Mouse (Mus musculus) small intestine, adult 2 months (tissue): ENCODE measurements at regions not wholly inside any gene's neighbourhood (a gene's known extent, or its start where the extent isn't known, plus 50 kb on each side); places are given as distances from the start of the nearest gene placed in this dataset.

Experiments used
- H3K27ac ChIP-seq: fragments of 200-500 bp; 2 replicates; pipeline ENCODE4 v1.5.1; 2012; ENCODE audit warnings: low read depth, low read length, control low read depth, inconsistent platforms; ENCODE audit not compliant: insufficient read depth
- H3K27me3 ChIP-seq: fragments of 200-500 bp; 2 replicates; pipeline ENCODE4 v1.6.1; 2012; ENCODE audit warnings: mild to moderate bottlenecking, moderate library complexity, low read length, inconsistent platforms; ENCODE audit not compliant: control insufficient read depth, insufficient read depth
- H3K36me3 ChIP-seq: fragments of 200-500 bp; 2 replicates; pipeline ENCODE4 v1.6.1; 2012; ENCODE audit warnings: mild to moderate bottlenecking, low read length, control low read depth, inconsistent platforms; ENCODE audit not compliant: control insufficient read depth, insufficient read depth
- H3K4me1 ChIP-seq: fragments of 200-500 bp; 2 replicates; pipeline ENCODE4 v1.6.1; 2012; ENCODE audit warnings: low read length, inconsistent platforms, mixed read lengths; ENCODE audit not compliant: control insufficient read depth, insufficient read depth, insufficient read length
- H3K4me3 ChIP-seq: fragments of 200-500 bp; 2 replicates; pipeline ENCODE4 v1.5.1; 2012; ENCODE audit warnings: low read depth, mild to moderate bottlenecking, control low read depth, inconsistent platforms, low read length, moderate library complexity
- CTCF ChIP-seq: fragments of 200-500 bp; IDR thresholded peaks from 2 replicates; pipeline ENCODE4 v1.5.1; 2012; ENCODE audit warnings: low read depth, mild to moderate bottlenecking, control low read depth, inconsistent platforms, low read length, moderate library complexity, mixed read lengths; ENCODE audit not compliant: insufficient replicate concordance, insufficient read length; ENCODE audit errors: extremely low read depth
- POLR2A ChIP-seq: fragments of 200-500 bp; IDR thresholded peaks from 2 replicates; pipeline ENCODE4 v1.6.1; 2012; ENCODE audit warnings: low read depth, mild to moderate bottlenecking, control low read depth, inconsistent platforms, low read length, moderate library complexity
- WGBS: fragments of 180-500 bp; shearing (Covaris S2); methylation state at CpG from one replicate; pipeline ENCODE4 v1.1.7; 2018; 5-methylcytosine and 5-hydroxymethylcytosine counted together

DNA sequence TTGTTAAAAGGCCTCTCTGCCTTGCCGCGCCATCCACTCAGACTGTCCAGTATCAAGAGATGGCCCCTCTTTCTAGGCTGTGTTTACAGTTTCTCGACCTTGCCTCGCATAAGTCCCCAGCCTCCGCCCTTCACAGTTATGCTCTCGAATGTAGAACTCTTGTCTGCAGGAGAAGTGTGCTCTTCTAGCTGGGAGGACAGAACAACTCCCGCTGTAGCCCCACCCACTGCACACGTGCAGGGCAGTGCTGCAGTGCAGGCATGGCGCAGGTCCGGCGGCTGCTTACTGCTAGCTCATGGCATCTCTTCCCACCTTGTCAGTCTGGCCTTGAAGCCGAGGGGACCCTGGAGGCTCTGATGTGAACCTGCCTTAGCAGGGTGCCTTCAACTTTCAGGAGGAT, 145.7 kb upstream of the Lrfn2 start:
- no peak overlapping the region for H3K4me3 ChIP-seq
- H3K27me3 ChIP-seq: no peaks in the 10 kb centered on the region
- no peak overlapping the region for H3K27ac ChIP-seq
- H3K36me3 ChIP-seq: no peaks in the 10 kb centered on the region
- TF ChIP-seq CTCF (no peak), POLR2A (no peak)
- H3K4me1 ChIP-seq: no peaks in the 10 kb centered on the region
- 66% methylated on average over 12 of the region's 12 CpGs for WGBS

DNA sequence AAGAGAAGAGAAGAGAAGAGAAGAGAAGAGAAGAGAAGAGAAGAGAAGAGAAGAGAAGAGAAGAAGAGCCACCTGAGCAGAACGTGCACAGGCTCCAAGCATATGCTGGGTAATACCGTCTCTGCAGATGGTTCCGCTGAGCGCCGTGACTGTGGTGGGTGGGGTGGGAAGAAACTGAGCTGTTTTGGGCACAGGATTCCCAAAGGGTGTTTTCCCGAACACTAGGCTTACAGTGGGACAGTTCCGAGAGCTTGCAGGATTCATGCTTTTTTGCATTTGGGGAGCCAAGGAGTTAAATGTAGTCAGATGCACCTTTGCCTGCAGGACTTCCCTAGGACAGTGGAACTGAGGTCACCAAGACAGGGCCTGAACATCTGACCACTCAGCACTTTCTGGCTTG, 142.3 kb upstream of the Lrfn2 start:
- no peaks in the 10 kb centered on the region for H3K4me1 ChIP-seq
- H3K27ac ChIP-seq: no peak overlapping the region
- WGBS: 83% methylated on average over 7 of the region's 7 CpGs
- no peaks in the 10 kb centered on the region for H3K27me3 ChIP-seq
- H3K36me3 ChIP-seq: no peaks in the 10 kb centered on the region
- TF ChIP-seq CTCF (no peak), POLR2A (no peak)
- no peak overlapping the region for H3K4me3 ChIP-seq

DNA sequence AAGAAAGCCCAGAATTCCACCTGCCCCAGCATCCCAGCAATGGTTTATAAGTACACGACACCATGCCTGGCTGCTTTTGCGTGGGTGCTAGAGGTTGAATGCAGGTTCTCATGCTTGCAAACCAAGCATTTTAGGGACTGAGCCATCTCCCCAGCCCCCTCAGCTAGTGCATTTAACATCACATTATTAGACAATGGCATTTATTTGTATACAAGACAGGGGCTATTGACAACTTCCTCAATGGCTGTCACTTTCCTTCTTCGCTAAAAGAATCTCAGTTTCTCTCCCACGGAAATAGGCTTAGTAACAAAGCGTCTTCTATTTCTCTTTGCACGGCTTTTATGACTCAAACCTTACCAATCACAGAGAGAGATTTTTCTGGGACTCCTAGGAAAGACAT, 141.7 kb upstream of the Lrfn2 start:
- no peak overlapping the region for H3K27ac ChIP-seq
- no peak for TF ChIP-seq POLR2A
- TF ChIP-seq CTCF: no peak
- H3K27me3 ChIP-seq: no peaks in the 10 kb centered on the region
- H3K4me3 ChIP-seq: no peak overlapping the region
- WGBS: 86% methylated on average over 6 of the region's 6 CpGs
- no peaks in the 10 kb centered on the region for H3K36me3 ChIP-seq
- no peaks in the 10 kb centered on the region for H3K4me1 ChIP-seq

DNA sequence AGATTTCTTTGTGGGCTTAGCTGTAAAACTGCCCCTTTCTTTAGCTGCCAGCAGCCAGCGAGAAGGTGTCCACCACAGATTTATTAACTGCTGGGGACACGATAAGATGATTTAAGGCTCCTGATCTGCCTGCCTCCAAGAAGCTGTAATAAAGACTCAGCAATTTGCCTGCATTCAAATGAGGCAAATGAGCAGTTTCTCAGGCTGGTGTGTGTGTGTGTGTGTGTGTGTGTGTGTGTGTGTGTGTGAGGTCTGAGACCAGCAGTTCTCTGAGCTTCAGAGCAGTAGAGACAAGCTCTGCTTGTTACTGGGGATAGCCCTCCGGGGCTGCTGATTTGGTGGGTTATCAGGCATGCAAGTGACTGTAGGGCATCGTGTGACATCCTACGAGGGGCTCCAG, 139.2 kb upstream of the Lrfn2 start:
- Histone ChIP-seq H3K27me3 (no peaks in the 10 kb centered on the region), H3K27ac (no peak overlapping the region), H3K4me3 (no peak overlapping the region), H3K4me1 (no peaks in the 10 kb centered on the region), H3K36me3 (no peaks in the 10 kb centered on the region)
- TF ChIP-seq POLR2A (no peak), CTCF (no peak)
- WGBS: 62% methylated on average over 5 of the region's 5 CpGs

DNA sequence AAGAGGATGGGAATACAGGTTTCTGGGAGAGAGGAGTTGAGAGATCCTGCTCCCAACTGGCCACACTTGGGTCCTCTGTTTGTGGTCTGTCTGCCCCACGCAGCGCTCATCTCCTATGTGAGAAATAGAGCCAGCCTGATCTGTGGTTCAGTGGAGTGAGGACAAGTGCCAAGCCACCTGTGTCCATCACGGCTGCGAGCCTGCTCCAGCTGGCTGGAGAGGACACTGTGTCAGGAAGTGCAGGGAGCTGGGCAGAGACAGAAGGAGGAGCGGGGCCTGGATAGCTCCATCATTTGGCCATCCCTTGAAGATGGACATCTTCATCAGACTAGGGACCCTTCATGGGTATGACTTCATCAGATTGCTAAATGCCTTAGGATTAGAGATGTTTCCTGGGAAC, 136.4 kb upstream of the Lrfn2 start:
- H3K36me3 ChIP-seq: no peaks in the 10 kb centered on the region
- no peak overlapping the region for H3K4me3 ChIP-seq
- no peak for TF ChIP-seq CTCF
- no peak for TF ChIP-seq POLR2A
- no peak overlapping the region for H3K27ac ChIP-seq
- H3K4me1 ChIP-seq: no peaks in the 10 kb centered on the region
- no peaks in the 10 kb centered on the region for H3K27me3 ChIP-seq
- WGBS: 86% methylated on average over 5 of the region's 5 CpGs

DNA sequence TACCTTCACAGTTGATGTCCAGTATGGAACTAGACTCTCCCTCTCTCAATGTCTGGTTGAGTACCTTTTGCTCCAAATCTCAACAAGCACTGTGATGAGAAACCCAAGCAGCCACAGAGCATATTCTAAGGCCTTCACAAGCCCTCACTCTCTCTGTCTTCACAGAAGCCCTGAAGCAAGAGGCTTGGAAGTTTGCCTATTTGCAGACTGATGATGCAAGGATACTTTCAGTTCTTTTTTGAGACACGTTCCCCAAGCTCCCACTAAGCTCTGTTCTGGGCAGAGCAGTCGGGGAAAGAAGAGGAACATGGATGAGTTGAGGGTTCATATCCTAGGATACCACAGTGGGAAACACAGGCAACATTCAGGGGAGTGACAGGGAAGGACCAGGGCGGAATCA, 134.0 kb upstream of the Lrfn2 start:
- Histone ChIP-seq H3K4me1 (no peaks in the 10 kb centered on the region), H3K27me3 (no peaks in the 10 kb centered on the region), H3K27ac (no peak overlapping the region), H3K4me3 (no peak overlapping the region), H3K36me3 (no peaks in the 10 kb centered on the region)
- no peak for TF ChIP-seq CTCF
- TF ChIP-seq POLR2A: no peak
- 65% methylated on average over 3 of the region's 3 CpGs for WGBS

DNA sequence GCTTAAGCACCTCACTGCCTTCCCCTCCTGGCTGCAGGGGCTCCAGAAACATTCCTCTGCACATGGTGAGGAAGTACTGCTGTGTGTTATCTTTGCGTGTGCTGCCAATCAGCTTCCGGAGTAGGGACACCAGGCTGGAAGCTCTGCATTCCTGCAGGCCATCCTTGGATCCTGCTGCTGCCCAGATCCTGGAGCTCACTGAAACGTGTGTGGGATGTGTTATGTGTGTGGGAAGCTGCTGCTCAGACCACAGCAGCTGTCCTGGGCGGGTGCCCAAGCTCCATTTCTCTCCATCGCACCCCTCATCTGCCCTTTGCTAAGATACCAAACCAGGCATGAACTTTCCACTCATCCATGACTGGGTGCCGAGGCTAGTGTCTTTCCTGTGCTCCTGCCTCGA, 129.5 kb upstream of the Lrfn2 start:
- Histone ChIP-seq H3K27me3 (no peaks in the 10 kb centered on the region), H3K4me3 (no peak overlapping the region), H3K36me3 (no peaks in the 10 kb centered on the region), H3K27ac (no peak overlapping the region), H3K4me1 (no peaks in the 10 kb centered on the region)
- 48% methylated on average over 7 of the region's 7 CpGs for WGBS
- TF ChIP-seq POLR2A: no peak
- TF ChIP-seq CTCF: no peak

DNA sequence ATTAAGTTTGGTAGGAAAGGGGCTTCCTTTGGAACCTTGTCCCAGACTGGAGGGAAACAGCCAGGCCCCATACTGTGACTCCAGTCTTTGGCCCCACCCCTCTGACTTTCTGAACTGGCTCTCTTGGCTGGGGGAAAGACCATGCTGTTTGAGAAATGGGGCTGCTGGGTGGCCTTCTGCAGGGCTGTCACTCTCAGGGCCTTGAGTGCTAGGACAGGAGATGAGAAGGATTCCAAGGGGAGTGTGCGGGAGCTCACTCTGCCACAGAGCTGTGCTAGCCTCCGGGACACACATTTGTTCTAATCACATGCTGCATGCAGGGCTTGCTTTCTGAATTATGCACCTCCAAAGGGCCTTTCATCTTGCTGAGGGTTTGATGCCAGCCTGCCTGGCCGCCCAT, 124.3 kb upstream of the Lrfn2 start:
- Histone ChIP-seq H3K36me3 (no peaks in the 10 kb centered on the region), H3K27ac (no peak overlapping the region), H3K4me1 (no peaks in the 10 kb centered on the region), H3K4me3 (no peak overlapping the region), H3K27me3 (no peaks in the 10 kb centered on the region)
- 77% methylated on average over 3 of the region's 3 CpGs for WGBS
- TF ChIP-seq POLR2A: no peak
- no peak for TF ChIP-seq CTCF
